Mouse (Mus musculus) embryonic fibroblast, embryonic 13.5 days (primary cell): ENCODE measurements around the gene Gipr.

Source experiments
- CTCF ChIP-seq: IDR thresholded peaks from 2 replicates; pipeline ENCODE4 v1.5.1; 2011; ENCODE audit warnings: mild to moderate bottlenecking, control low read depth, low read length, moderate library complexity, borderline replicate concordance; ENCODE audit not compliant: insufficient read depth
- POLR2A ChIP-seq: IDR thresholded peaks from 2 replicates; pipeline ENCODE4 v1.6.1; 2011; ENCODE audit warnings: low read depth, mild to moderate bottlenecking, control low read depth, low read length, moderate library complexity

DNA sequence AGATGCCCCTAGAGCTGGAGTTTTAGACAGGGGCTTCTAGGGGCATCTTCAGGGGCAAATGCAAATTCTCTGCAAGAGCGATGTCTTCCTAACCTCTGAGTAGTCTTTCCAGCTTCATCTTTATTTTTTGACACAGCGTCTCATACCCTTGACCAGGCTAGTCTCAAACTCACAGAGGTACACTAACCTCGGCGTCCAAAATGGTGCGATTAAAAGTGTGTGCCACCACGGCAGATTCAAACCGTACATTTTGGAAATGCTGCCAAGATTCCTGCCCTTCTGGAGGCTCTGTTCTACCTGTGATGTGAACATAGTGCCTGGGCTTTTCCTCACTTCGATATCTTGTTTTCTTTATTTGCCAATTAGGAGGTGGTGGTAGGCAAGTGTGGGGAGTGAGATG lies 46.8 kb downstream of the Gipr start:
- no peak for TF ChIP-seq CTCF
- no peak for TF ChIP-seq POLR2A
